Mouse (Mus musculus) Muller cell, postnatal 12 days (primary cell): ENCODE measurements around the gene Tpd52l1.

Experiments
- DNase-seq: peaks from one replicate; pipeline ENCODE4 v3.0.0-alpha.2; 2015; ENCODE audit errors: inconsistent ontology term

Tpd52l1 gene

DNA sequence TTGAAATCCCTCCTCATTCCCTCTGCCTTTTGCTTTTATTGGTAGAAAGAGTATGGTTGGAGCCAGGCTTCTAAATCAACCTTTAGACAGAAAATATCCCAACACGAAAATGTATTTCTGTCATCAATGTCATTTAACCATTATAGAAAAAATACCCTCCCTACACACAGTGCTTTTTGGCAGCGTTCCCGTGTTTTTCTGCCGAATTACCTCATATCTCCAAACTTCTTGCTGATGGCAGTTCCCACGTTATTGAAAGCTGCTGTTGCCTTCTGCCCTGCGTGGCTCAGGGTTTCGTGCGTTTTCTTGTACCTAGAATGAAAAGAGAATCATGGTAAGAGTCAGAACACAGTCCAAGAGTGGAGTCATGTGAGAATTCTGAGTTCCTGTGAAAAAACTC lies 99.4 kb downstream of the Tpd52l1 start:
- DNase-seq = no peak

- DNase-seq = no peak
Measured at GRCm38 (mm10) chr10:31336432-31336831, 109.3 kb downstream of the Tpd52l1 start.

DNA sequence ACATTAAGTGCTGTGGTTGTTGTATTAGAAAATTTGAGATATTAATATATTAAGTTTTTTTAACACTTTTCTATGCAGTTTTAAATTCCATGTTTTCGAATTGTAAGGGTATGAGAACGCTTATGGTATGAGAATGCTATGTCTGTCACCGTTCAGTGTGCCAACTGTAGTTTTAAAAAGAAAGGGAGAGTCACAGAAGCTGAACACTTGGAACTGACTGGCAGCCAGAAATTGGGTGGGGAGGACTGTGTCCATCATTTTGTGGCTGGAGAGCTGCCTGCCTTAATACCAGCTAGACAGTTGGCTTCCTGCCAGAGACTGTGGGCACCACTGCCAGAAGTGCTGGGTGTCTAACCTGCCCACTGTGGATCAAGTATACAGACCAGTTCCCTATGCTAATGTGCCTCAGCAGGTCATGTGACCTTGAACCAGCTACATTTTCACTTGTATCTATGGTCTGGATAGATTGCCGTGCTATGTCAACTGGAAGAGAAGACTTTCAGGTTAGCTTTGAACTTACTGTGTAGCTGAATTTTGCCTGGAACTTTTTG lies 114.5 kb downstream of the Tpd52l1 start:
- DNase-seq = peak; percentile 35

DNA sequence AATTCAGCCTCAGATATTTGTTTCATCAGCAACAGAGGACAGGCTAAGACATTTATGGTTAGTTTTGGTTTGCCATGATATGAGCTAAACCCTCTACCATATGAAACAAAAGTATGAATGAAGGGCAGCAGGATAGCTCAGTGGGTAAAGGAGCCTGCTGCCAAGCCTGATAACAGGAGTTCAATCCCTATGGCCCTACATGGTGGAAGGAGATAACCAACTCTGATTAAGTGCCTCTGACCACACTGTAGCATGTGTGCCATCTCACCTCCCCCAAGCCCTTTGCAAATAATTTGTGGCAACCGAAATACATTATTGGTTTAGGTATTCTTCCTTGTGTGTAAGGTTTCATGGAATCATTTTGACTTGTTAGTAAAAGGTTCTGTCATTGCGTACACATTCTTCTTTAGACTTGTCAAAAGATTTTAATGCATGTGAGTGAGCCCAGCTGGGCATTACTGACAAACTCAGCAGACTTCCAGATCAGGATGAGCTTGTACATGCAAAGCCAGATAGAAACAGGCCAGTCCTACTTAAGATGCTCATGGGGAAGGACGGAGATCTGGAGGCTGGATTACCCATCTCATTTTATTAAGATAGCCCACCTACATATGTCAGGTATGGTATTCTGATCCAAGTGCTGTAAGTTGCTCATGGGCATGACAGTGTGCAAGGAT lies 115.3 kb downstream of the Tpd52l1 start:
- no peak for DNase-seq

DNA sequence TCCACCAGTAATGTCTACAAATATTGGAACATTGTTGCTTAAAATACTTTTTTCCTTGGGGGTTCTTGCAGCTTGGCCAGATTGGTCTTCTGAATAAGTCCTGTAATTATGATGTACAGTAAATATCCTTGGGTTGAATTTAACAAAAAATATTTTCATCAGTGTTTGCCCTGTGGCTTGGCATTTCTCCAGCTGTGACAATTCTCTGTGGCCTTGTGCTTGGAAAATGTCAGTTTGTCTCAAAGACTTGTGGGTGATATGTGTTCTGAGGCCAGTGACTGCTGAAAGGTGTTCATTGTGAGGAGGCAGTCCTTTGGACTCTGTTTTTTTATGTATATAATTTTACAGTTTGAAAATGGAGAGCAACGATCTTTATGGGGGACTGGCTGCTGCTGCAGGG lies 116.3 kb downstream of the Tpd52l1 start:
- DNase-seq = peak; percentile 37

DNA sequence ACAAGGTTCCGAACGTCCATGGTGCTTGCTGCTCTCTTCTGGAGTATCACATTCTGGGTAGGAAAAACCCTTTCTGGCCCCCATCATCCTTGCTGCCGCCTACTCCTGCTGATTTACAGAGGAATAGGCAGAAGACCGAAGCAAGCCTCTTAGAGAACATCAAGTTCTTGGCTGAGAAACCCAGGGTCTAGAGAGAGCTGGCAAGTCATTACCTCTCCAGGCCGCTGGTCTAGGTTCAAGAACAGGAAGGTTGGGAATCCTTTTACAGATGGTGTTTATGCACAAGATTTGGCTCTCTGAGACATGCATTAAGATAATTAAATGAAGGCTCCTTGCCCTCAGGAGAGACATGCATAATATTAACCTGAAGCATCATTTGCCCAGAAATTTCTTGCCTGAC lies 127.3 kb downstream of the Tpd52l1 start:
- no peak for DNase-seq

DNA sequence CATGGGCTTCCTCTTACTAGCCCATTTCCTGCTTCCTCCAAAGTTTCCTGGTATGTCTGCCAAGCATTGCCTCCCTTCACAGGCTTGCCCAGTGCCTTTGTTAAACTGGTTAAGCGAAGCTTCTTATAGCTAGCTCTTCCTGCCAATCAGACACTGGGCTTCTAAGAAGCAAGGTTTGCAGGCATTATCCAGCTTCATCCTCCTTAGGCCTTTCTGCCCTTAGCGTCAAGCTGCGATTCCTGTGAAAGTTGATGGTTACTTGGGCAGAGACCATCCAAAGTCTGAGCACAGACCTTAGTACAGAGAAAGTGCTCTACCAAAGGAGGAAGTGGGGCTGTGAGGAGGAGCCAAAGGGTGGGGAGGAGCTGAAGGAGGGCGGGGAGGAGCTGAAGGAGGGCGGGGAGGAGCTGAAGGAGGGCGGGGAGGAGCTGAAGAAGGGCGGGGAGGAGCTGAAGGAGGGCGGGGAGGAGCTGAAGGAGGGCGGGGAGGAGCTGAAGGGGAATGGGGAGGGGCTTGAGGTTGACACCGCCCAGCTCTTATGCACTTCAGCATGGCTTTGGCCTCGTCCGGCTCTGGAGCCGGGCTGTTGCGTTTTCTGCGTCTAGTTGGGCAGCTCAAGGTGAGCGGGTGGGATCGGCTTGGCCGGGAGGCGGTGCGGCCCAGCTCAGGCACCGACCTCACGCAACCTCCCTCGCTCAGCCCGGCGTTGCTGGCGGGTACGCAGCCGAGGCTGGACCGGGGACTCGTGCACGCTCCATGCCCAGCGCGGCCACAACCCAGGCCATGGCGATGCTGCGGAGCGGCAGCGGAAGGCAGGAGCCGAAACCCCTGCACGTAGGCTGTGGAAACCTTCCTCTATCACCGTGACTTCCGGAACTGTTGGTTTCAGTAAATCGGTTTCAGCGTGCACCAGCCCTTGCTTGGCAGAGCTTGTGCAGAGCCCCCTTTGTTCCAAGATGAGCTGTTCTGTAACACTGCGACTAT lies 132.6 kb downstream of the Tpd52l1 start, which contains the start of gene Hddc2:
Gene Hddc2 (plus strand): TSS at position 519 of the 984 bp plus-strand sequence.
- DNase-seq = peak; percentile 91

DNA sequence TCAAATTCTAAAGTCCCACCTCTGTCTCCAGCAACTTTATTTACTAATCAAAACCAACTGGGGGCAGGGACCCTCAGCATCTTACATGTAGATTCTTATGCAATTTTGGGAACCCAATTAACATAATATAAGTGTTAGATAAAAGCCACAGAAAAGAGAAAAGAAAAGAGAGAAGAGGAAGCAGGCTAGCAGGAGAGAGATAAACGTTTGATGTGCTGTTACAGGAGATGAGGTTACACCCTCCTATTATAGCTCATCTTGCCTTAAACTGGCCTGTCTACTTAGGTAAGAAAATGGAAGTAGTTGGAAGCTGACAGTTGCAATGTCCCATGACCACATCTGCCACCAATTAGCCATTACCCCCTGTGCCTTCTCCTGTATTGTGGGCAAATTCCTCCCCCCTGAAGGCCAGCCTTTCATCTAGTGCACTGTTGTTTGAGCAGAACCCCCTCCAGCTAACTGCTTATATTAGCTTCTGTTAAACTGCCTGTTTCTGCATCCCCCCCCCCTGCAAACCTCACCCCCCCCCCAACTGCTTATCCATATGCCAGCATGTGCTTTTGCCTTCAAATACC lies 138.6 kb downstream of the Tpd52l1 start:
- DNase-seq = no peak

DNA sequence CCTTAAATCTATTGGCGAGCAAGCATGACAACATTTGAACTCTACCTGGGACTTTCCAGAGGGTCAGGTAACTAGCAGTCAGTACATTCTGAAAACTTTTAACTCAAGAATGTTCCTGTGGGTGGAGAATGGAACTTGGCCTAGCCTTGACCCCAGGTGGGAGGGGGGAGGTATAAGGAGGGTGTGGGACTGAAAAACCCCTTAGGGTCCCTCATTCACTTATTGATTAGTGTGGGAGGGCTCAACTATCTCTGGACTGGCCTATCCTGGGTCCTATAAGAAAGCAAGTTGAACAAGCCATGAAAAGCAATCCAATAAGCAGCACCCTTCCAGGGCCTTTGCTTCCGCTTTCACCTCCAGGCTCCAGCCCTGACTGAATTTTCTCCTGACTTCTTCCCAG lies 142.3 kb downstream of the Tpd52l1 start:
- DNase-seq = no peak

DNA sequence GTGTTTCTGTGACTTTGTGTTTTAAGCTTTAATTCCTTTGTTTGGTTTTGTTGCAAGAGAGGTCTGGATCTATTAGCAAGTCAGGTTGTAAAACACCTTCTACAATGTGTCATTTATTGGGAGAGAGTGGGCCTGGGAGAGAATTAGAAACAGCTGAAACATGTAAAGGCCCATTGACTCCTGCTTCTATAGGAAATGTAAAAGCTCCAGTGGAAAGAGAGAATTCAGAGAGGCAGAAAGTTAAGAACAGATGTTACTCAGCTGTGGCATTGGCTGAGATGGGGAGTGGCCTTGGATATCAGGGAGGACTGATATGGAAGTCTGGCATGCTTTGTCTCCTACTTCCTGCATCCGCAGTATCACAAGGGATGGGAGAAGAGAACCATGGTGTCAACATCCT lies 145.5 kb downstream of the Tpd52l1 start:
- no peak for DNase-seq

DNA sequence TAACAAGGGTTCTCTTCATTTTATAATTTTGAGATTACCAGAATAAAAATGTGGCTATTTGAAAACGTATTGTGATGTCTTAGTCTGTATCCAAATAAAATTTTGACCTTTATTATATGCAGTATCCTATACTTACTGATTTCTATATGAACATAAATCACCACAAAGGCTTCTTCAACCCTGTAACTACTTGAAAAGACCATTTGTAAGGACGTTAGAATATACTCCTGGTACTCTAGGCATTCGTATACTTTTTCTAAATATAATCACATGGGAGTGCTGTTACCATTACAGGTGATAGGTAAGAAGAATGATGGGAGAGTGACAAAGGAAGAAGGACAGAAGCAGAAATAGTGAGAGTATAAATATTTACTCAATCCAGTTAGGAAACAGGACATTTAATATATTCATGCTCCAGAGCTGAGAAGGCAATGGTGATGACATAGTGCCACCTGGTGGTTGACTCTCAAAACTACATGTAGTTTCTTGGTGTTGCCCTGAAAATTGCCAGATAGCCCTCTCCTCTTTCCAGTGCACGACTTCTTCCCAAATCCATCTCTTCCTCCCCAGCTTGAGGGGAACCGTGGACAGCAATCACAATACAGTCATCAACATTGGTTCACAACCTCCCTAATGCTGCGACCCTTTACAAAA lies 146.7 kb downstream of the Tpd52l1 start:
- peak; percentile 30 for DNase-seq

DNA sequence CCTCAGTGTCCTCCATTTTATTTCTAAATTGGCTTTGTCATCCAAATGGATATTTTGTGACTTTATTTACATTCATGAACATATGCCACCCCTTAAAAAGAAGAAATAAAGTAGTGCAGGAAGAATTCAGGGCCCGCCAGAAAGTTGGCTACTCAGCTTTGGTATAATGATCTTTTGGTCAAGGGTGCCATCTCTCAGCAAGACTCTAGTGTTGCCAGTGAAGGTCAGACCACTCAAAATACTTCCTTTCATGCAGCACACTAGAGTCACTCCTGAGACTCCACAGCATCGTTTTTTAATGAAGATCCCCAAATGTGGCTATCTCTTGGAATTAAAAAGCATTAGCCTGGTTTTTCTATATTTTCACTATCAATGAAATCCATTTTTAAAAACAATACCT lies 147.5 kb downstream of the Tpd52l1 start:
- DNase-seq = peak; percentile 14

- peak; percentile 46 for DNase-seq
Measured at GRCm38 (mm10) chr10:31297106-31297505, 148.7 kb downstream of the Tpd52l1 start.

DNA sequence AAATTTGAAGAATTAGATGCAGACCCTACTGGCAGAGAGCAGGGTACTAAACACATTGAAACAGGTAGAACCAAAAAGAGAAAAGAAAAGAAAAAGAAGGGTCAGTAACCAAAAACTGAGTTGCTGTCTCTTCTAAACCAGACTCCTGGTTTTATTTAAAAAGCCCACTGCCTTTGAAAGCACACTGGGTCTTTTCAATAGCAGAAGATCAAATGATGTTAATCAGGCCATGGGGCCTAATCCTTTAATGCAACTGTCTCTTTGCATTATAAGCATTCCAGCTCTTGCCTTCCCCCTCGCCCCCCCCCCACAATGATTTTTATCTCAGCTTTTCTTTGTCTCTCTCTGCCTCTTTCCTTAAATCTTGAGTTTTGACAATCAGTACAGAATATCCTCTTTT lies 149.3 kb downstream of the Tpd52l1 start:
- DNase-seq = no peak

DNA sequence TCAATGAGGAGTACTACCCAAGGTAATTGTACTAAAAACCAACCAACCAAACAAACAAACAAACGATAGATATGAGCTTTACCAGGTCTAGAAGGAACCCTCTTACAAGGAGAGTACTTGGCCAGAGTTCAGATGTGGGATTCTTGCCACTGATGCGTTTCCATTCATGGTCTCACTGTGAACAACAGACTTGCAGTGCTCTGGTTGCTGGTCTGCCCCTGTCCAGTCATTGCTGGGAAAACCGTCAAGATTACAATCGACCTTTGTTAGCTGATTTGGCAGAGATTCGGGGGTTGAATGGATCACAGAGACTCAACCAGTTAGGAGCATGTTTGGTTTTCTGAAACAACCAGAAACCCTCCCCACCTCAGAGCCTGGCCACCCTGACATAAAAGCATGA lies 150.1 kb downstream of the Tpd52l1 start:
- DNase-seq = peak; percentile 92

DNA sequence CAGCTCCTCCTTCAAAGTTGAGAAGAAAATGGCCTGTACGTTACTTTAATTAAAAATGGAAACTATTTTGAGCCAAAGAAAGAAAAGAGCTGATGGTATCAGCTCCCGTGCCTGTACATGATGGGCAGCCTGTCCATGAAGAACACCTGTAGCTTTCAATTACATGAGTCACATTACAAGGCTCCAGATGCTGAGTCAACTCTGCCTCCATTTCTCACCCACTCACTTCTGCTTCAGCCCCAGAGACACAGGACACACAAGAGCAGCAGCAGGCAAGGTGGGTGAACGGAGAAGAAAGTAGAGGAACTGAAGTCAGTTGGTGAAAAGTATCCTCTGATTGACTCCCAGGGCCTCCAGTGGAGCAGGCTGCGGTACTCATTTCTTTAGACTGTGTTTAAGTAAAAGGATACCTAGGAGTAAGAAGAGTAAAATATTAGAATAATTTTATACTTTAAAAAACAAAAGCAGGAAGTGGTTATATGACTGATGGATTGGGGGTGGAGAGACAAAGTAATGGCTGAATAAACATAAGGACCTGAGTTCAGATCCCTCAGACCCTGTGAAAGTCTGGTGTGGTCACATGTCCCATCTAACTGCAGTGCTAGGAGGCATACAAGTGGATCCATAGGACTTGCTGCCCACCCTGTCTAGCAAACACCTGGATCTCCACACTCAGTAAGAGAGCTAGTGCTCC lies 156.9 kb downstream of the Tpd52l1 start:
- no peak for DNase-seq

GRCm38 (mm10) chr10:31287787-31288186 lies 158.0 kb downstream of the Tpd52l1 start:
- DNase-seq = no peak
